Mouse (Mus musculus) monocyte, adult 2 months (primary cell): Measurements from ENCODE around the gene Tmem262.
"Not testable (repeated sequence)": the region's sequence is repeated elsewhere in the genome, so short reads cannot be mapped to it uniquely, and the experiment has no call there.

Source experiments
- DNase-seq, 2 experiments: peaks; one replicate each; pipeline ENCODE4 v3.0.0; 2022; ENCODE audit warnings: low spot score in 2 of 2, low read depth in 1 of 2

The Tmem262 gene

DNA sequence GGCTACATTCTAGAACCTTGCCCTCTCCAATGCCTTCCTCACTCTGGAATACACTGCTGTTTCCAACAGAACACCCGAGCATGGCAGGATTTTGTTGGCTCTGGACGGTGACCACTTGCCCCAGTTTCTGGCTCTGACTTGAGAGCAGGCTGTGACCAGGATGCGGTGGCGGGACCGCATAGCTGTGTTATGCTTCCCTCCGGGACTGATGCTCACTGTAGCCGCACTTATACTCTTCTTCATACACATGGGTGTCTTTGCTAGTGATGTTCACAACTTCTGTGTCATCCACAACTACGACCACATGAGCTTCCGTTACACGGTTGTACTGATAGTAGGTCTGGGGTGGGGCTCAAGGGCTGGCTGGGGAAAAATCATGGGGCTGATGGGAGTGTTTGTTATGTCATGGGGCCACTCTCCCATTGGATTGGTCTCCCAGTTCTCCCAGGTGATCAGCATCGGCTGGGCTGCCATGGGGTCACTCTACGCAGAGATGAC, at the start of gene Tmem262:
Gene Tmem262, plus strand, starts transcription at position 51 of the 498 bp plus-strand sequence.
- DNase-seq = no peak

DNA sequence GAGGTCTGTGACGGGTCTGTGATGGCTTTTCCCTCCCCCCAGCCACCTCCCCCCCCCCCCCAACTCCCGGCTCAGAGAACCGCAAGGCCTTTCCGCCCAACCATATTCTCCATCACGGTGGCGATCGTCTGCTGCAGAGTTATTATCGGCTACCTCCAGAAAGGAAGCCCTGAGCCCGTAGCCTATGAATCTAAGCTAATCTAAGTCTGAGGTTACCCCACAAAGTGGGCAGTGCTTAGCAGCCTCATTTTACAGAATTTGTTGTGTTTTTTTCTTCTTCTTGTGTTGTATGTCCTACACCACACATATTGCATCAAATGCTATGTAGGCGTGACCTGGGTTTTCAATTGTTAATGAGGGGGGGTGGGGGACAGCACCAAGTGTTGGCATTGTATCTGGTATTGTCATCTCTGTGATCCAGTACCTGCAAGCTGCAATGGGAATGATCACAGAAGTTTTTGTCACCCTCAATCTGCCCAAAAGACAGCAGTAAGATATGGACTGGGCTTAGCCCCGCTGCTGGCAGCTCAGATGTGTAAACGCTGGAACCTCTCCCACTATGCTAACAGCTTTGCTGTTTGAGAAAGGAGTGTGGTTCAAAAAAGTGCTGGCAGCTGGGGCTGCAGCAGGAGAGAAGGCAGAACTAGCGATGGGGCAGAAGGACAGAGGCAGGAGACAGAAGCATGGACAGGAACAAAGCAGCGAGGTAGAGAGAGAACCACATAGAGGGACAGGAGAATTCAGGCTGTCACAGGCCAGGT, 49.1 kb upstream of the Tmem262 start:
- DNase-seq = no peak

DNA sequence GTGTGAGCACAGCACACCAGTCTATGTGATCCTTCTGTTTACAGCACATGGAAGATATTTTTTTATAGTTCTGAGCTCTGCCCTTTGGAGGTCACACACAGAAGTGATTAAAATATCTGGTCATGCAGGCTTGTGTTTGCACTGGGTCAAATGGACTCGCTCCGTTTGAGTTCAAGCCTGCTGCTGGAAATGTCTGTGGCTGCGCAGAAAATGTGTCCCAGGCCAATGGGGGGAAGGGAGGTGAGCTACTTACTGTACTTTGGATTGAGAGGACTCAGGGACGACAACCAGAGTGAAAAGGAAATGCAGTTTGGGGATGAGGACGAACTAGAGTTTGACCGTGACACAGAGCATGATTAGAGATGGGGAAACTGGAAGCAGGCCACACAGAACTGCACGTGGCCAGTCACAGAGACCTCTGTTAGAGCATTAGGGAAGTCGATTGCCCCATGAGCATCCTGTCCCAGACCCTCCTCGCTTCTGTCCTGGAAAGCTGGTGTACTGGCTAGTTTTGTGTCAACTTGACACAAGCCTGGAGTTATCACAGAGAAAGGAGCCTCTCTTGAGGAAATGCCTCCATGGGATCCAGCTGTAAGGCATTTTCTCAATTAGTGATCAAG, 43.8 kb upstream of the Tmem262 start:
- no peak for DNase-seq

DNA sequence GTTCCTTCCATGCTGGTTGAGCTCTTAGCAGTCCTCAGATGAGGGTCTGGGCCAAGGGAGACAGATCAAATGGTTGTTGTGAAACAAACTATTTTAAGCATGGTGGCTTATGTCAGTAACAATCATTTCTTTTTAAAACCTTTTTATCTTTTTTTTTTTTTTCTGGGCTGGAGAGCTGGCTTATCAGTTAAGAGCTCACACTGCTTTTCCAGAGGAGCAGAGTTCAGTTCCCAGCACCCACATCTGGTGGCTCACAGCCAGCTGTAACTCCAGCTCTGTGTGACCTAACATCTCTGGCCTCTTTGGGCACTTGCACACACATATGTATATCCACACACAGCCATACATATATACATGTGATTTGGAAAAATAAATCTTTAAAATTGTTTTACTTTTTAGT, 42.1 kb upstream of the Tmem262 start:
- DNase-seq = no peak

DNA sequence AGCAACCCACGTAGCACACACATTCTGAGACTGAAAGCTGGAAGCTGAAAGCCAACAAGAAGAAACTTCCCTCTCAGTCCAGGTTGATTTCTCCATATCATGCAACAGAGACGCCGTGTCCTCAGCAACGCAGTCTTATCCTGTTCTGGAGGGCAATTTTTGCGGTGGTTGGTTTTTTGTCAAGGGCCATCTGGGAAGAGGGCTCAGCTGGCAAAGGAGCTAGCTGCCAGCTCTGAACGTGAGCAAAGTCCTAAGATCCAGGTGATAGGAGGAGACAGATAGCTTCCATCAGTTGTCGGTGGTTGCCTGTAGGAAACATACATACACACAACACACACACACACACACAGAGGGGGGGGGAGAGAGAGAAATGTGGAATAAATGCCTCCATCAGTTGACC, 41.5 kb upstream of the Tmem262 start:
- DNase-seq = no peak

DNA sequence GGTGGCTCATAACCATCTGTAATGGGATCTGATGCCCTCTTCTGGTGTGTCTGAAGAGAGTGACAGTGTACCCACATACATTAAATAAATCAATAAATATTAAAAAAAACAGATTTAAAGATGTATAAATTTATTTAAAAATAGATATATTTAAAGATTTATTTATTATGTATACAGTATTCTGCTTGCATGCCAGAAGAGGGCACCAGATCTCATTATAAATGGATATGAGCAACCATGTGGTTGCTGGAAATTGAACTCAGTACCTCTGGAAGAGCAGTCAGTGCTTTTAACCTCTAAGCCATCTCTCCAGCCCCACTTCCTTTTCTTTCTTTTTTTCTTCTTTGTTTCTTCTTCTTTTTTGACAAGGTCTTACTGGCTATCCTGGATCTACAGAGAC, 39.8 kb upstream of the Tmem262 start:
- DNase-seq = no peak

DNA sequence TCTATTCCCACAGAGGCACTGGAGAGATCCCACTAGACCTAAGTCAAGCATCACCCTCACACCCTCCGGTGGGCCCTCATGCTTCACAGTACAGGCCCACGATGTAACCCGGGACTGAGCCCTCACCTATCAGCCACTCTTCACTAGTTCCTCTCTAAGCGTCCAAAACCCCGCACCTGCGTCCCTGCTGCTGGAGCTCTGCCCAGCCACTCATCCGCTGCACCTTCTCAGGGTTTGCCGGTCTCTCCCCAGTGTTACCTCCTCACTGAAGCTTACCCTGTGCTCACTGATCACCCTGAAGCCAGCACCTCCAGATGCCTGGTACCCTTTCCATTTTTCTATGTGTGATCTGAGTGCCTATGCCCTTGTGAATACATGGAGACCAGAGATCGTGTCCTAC, 37.5 kb upstream of the Tmem262 start:
- no peak for DNase-seq

DNA sequence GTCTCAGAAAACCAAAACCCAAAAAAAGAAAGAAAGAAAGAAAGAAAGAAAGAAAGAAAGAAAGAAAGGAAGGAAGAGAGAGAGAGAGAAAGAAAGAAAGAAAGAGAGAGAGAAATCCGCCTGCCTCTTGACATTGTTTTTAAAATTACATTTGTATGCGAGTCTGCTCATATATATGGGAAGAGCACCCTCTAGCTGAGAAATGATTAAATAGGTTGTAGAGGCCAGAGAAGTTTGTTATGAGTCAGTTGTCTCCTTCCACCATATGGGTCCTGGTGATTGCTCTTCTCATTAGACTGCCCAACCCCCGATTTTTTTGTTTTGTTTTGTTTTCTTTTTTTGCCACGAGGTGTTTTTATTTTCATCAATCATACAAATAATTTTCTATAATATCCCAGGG, 35.7 kb upstream of the Tmem262 start:
- not testable (repeated sequence) for DNase-seq

DNA sequence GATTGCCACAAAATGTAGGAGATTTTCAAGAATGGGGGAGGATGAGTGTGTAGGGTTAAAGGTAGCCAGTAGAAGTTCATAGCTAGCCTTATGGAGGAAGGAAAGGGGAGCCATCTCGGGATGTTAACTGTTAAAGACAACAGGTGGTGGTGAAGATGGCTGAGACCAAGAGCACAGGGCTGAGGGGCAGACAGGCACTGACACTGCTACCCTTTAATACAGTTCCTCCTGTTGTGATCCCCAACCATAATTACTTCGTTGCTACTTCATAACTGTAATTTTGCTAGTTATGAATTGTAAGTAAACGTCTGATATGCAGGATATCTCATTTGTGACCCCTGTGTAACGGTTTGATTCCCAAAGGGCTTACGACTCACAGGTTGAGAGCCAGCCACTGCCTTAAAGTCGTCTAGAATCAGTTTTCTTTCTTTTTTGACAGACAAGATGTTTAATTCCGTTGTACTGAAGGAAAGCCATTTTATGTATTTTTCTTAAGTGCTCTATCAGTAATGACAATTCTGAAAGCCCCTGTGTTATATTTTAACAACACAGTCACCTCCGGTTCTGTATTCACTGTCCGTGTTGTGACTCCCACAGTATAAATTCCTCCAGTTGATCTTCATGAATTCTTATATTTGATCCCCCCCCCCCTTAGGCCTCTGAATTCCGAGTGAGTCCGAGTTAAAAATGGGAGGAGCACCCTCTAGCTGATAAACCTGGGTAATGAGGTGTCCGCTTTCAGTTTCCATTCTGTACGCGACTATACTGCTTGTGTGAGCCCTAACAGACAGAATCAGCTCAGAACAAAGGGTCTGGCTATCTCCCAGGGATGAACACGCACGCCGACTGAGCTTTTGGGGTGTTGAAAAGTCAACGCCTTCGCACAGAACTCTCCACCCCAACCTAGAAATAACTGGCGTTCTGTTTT, 34.2 kb upstream of the Tmem262 start:
- DNase-seq = no peak

DNA sequence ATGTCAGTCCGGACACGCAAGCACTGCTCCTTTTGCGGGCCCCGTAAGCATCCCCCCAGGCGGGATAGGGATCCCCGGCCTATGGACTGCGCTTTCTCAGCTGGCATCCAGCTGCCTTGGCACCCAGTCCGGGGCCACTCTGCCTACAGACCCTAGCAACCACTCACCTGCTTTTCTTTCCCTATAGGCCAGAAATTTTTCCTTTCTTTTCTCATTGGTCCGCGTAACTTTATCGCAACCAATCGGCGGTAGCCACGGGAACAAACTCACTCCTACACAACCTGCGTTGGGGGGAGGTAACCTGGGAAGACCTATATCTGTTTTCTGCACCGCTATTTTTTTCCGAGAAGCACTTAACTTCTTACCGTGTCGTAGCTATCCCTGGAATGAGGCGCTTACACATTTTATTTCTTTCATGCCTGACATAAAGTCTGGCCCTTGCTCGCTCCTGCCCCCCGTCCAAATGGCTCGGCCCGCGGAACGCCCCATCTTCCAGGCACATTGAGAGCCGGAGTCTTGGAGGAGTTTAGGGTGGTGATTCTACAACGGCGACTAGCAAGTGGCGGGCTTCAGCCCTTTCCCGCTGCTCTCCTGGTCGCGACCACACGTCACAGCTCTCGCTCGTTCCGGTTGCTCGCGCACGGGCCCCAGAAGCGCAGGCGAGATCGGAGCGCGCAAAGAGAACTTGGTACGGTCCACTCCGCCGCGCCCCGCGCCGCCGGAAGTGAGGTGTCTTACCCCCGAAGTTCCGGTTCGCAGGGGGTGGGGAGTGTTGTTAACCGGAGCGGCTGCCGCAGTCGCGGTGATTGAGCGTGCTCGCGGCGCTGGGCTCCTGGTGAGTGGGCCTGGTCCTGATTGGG, 33.3 kb upstream of the Tmem262 start, which contains the start of gene Syvn1:
Gene Syvn1, plus strand, starts transcription at position 283 of the 860 bp plus-strand sequence.
- peak; percentile 69 to 85 for DNase-seq

DNA sequence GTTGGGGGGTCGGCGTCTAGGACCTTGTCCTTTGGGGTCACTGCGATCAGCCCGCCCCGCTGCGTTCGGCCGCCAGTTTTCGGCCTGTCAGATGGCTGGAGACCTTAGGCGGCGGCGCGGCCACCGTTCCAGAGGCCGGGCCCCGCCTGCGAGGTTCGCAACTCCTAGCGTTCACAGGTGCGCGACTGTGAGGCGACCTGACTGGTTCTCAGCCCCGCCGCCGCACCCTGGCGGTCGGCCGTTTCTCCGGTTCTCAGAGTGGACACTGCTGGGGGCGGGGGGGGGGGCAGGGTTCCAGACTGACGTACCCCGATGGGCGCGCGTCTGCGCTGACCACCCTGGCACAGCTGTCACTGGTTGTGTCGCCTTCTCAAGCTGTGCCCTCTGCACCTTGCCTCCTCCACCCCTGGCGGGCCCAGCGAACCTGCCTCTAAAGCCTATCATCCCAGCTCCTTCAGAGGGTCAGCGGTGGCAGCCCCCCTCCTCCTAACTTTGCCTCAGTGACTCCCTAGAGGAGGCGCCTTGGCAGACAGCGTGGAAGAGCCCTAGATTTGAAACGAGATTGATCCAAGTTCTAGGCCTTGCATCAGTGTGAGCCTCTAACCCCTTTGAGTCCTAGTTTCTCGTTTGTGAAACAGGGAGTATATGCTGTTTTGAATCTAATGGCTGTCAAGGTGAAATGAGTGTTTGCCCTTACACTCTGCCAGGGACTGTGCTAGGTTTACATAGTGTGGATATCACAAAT, 32.5 kb upstream of the Tmem262 start:
- no peak for DNase-seq

DNA sequence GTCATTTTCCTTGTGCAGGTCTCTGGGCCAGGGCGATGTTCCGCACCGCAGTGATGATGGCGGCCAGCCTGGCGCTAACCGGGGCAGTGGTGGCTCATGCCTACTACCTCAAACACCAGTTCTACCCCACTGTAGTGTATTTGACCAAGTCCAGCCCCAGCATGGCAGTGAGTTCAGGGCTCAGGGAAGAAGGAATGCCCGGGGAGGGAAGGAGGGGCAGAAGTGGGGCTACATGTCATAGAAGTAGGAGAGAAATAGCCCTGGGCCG, 32.0 kb upstream of the Tmem262 start:
- DNase-seq = no peak

DNA sequence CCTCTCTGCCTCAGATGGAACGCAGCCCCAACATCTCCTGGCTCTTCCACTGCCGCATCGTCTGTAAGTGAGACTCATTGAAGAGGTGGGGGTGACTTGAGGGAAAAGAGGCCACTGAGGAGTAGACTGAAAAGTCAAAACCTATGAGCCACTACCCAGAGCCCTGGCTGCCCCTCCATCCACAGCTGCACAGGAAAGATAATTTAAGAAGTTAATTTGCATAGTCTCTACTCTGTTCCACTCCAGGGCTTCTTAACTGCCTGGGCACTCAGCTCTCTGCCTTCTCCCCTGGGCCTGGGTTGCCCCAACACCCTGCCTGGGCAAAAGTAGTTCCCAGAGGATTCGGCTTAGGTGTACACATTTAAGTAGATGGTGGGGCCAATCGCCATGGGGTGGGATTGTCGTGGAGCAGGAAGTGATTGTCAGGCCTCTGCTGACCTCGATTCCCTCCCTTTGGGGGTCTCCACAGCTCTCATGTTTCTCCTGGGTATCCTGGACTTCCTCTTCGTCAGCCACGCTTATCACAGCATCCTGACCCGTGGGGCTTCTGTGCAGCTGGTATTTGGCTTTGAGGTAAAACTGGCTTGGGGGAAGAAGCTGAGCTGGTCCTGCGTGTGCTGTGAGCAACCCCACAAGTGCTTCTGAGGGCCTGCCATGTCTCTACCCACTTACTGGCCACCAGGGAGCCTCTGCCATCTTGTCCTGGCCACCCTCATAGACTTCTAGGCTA, 31.0 kb upstream of the Tmem262 start:
- DNase-seq = no peak

DNA sequence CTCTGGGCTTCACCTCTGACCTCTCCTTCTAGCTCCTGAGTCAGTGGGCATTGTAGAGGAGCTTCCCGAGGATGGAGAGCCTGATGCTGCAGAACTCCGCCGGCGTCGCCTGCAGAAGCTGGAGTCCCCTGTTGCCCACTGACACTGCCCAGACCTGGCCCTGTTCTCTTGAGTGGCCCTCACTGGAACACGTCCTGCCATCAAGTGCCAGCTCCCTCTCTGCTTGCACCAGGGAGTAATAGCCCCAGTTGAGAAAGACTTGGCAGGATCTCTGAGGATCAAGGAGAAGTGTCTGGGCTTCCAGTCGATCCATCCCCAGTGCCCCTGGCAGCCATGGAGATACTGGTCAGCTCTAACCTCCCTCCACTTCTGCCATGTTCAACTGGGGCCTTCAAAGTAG, 27.3 kb upstream of the Tmem262 start:
- DNase-seq = no peak

DNA sequence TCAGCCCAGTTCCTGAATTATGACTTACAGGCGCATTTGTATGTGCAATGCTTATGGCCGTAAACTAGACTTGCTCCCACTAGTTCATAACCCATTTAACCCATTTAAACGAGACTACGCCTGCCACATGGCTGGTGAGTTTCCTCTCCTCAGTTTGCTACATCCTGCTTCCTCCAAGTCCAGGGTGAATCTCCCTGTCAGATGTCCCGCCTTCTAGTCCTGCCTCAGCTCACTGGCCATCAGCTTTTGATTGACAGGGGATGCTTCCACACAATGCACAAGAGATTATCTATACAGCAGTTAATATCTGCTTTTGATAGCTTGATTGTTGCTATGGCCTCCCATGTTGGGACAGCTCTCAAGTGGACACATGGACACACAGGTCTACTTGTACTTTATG, 25.5 kb upstream of the Tmem262 start:
- DNase-seq = no peak

DNA sequence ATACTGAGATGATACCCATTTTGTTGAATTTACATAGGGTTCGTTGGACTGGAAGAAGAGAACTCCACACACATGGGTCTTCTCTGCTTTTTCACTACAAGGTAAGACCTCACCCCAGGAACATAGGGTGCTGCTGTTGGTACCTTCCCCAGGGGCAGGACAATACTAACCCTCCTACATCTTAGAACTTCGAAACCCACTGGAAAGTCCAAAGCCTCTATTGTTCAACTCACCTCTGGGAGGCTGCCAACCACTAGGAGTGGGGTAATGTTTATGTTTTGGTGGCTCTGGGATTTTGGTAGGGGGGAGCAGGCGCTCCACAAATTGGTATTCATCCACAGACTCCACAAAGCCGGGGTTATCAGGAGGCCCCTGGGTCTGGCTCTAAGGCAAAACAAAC, 23.1 kb upstream of the Tmem262 start:
- no peak for DNase-seq

DNA sequence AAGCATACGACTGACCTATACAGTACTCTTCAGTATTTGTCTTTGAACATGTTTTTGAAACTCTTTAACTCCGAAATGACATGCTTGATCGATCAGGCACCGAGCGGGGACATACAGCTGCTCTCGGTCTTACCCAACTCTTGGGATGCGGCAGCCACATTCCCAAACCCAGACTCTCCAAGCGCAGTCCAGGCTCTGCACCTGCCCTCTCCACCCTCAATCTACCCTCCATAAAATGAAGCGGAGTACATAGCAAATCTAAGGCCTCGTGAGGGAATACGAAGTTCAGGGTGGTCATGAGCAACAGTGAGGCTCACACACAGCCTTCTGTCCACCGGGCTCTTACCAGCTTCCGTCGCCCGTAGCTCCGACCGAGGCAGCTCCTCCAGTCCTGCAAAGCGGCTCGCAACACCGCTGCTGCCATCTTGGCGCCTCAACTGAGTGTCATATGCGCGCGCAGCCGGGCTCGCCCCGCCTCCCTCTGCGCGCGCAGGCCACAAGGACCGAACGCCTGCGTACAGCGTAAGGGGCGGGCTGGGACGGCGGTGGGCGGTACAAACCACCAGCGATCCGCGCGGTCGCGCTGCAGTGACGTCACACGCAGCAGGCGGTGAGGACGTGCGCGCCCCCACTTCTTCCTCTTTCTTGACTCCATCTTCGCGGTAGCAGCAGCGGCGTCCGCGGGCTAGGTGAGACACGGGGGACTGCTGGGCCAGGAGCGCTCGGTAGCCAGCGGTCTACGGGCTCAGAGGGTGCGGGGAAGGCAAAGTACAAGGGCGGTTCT, 22.3 kb upstream of the Tmem262 start, which contains the start of the genes Mrpl49 and Fau:
Gene Mrpl49, minus strand, starts transcription at position 473 of the 784 bp plus-strand sequence.
Gene Fau, plus strand, starts transcription at position 532 of the 784 bp plus-strand sequence.
- DNase-seq = peak; percentile 95 to 98

DNA sequence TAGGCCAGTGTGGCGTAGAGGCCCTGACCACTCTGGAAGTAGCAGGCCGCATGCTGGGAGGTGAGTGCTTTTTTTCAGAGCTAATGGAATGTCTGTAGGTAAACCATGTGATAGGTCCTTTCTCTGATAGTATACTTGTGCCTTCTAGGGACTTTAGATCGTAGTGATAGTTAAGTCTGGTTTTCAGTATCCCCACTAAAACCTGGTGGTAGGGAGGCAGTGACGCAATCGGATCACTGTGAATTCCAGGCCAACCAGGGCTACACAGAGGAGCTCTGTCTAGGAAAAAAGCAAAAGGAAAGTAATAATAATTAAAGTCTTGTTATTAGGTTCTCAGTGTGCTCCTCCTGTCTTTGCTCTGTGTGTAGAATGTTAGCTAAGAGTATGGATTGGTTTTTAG, 21.3 kb upstream of the Tmem262 start:
- DNase-seq = no peak

DNA sequence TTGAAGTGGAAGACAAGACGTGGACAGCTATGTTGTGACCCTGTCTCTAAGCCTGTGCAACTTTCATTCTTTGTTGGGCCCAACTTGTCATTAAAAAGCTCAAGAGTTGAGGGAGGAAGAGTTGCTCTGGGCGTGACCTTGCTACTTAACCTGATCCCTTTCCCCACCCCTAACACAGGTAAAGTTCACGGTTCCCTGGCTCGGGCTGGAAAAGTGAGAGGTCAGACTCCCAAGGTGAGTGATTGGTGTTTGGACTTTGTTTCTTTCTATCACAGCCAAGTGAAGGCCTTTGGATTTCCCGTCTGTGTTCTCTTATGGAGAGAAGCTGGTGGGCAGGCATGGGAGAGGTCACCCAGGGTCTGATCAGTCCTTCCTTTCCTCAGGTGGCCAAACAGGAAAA, 20.9 kb upstream of the Tmem262 start:
- no peak for DNase-seq
